Mouse (Mus musculus) heart, embryonic 10.5 days (tissue): ENCODE results near the gene Cox7a2. TPM values are rescaled to one million over a fixed set of nuclear protein-coding genes. Genes with fewer than 3 reads are reported as not detected.

Source experiments
- DNase-seq: peaks from one replicate; pipeline ENCODE4 v3.0.0-alpha.2; 2017; ENCODE audit warnings: low spot score
- H3K27ac ChIP-seq: fragments of 300-500 bp; sonication (generic); 2 replicates; pipeline ENCODE4 v1.5.1; 2016; ENCODE audit warnings: mild to moderate bottlenecking
- H3K27me3 ChIP-seq: fragments of 300-500 bp; sonication (generic); 2 replicates; pipeline ENCODE4 v1.6.1; 2016; ENCODE audit warnings: mild to moderate bottlenecking; ENCODE audit not compliant: poor library complexity, insufficient read depth, severe bottlenecking
- H3K36me3 ChIP-seq: fragments of 300-500 bp; sonication (generic); 2 replicates; pipeline ENCODE4 v1.6.1; 2016; ENCODE audit warnings: mild to moderate bottlenecking, moderate library complexity
- H3K4me1 ChIP-seq: fragments of 300-500 bp; sonication (generic); 2 replicates; pipeline ENCODE4 v1.6.1; 2016; ENCODE audit warnings: mild to moderate bottlenecking
- H3K4me3 ChIP-seq: fragments of 300-500 bp; sonication (generic); 2 replicates; pipeline ENCODE4 v1.5.1; 2016; ENCODE audit warnings: mild to moderate bottlenecking, moderate library complexity
- H3K9me3 ChIP-seq: fragments of 300-500 bp; sonication (generic); 2 replicates; pipeline ENCODE4 v1.6.1; 2016; ENCODE audit warnings: mild to moderate bottlenecking, moderate library complexity
- WGBS: fragments of 180-500 bp; shearing (Covaris S2); methylation state at CpG from one replicate; pipeline ENCODE4 v1.1.7; 2016; 5-methylcytosine and 5-hydroxymethylcytosine counted together
- polyA plus RNA-seq: library from polyadenylated mRNA; unstranded; fragments of >200 nt; fragmentation: Nextera tagmentation; extraction: Ambion mirVana; gene quantifications from 2 replicates; pipeline ENCODE4 v1.2.1, GENCODE M21; 2016

Gene Cox7a2
- polyA plus RNA-seq, 1 experiment from 2014 or later, result 869 TPM

GRCm38 (mm10) chr9:79779354-79779753 is 19.7 kb upstream of the Cox7a2 start:
- WGBS, result 78% methylated on average over 2 of the region's 2 CpGs
- DNase-seq, result no peak
- no peak overlapping the region for H3K27ac ChIP-seq
- no peaks in the 10 kb centered on the region for H3K9me3 ChIP-seq
- H3K36me3 ChIP-seq, result peaks cover 7% of the 10 kb centered on the region; the same call in 1 of the 2 replicates
- H3K4me1 ChIP-seq, result no peaks in the 10 kb centered on the region
- H3K27me3 ChIP-seq, result no peaks in the 10 kb centered on the region
- no peak overlapping the region for H3K4me3 ChIP-seq

GRCm38 (mm10) chr9:79766991-79767545 is 7.4 kb upstream of the Cox7a2 start:
- no peak for DNase-seq
- Histone ChIP-seq H3K9me3 (no peaks in the 10 kb centered on the region), H3K27me3 (no peaks in the 10 kb centered on the region), H3K27ac (no peak overlapping the region), H3K4me1 (no peaks in the 10 kb centered on the region), H3K36me3 (0 out of 2 replicates have a peak, but pooled peaks cover 3% of the 10 kb centered on the region), H3K4me3 (no peak overlapping the region)
- WGBS, result 87% methylated on average over 5 of the region's 5 CpGs

- H3K4me1 ChIP-seq, result 0 out of 2 replicates have a peak, but pooled peaks cover 1% of the 10 kb centered on the region
- H3K9me3 ChIP-seq, result no peaks in the 10 kb centered on the region
- no peak overlapping the region for H3K4me3 ChIP-seq
- H3K27ac ChIP-seq, result no peak overlapping the region
- H3K27me3 ChIP-seq, result no peaks in the 10 kb centered on the region
- DNase-seq, result no peak
- 86% methylated on average over 4 of the region's 4 CpGs for WGBS
- 0 out of 2 replicates have a peak, but pooled peaks cover 3% of the 10 kb centered on the region for H3K36me3 ChIP-seq
These were observed 5.7 kb upstream of the Cox7a2 start for GRCm38 (mm10) chr9:79765329-79765728.

GRCm38 (mm10) chr9:79762519-79762918 is 2.8 kb upstream of the Cox7a2 start:
- 80% methylated on average over 6 of the region's 6 CpGs for WGBS
- H3K4me3 ChIP-seq, result no peak overlapping the region

GRCm38 (mm10) chr9:79760076-79760475 is 398 bp upstream of the Cox7a2 start:
- Histone ChIP-seq H3K36me3 (peaks cover 28% of the 10 kb centered on the region), H3K27ac (peak overlapping the region; percentile 93), H3K9me3 (no peaks in the 10 kb centered on the region), H3K4me3 (peak overlapping the region; percentile 82), H3K27me3 (no peaks in the 10 kb centered on the region), H3K4me1 (peaks cover 17% of the 10 kb centered on the region; the same call in 1 of the 2 replicates)
- 7% methylated on average over 14 of the region's 14 CpGs for WGBS
- DNase-seq, result no peak

More at GRCm38 (mm10) chr9:79762519-79762918, 2.8 kb upstream of the Cox7a2 start:
- Histone ChIP-seq H3K9me3 (no peaks in the 10 kb centered on the region), H3K27me3 (no peaks in the 10 kb centered on the region), H3K4me1 (peaks cover 17% of the 10 kb centered on the region; the same call in 1 of the 2 replicates), H3K27ac (no peak overlapping the region), H3K36me3 (peaks cover 5% of the 10 kb centered on the region; the same call in 1 of the 2 replicates)
- DNase-seq, result no peak

- H3K4me3 ChIP-seq, result no peak overlapping the region
- H3K27me3 ChIP-seq, result no peaks in the 10 kb centered on the region
- no peaks in the 10 kb centered on the region for H3K9me3 ChIP-seq
- 94% methylated on average over 4 of the region's 4 CpGs for WGBS
- peaks cover 54% of the 10 kb centered on the region for H3K36me3 ChIP-seq
- H3K27ac ChIP-seq, result no peak overlapping the region
- H3K4me1 ChIP-seq, result peaks cover 16% of the 10 kb centered on the region; the same call in 1 of the 2 replicates
- DNase-seq, result no peak
These were observed 4.4 kb downstream of the Cox7a2 start for GRCm38 (mm10) chr9:79755311-79755710.

- DNase-seq, result no peak
- Histone ChIP-seq H3K36me3 (peaks cover 42% of the 10 kb centered on the region), H3K27ac (no peak overlapping the region), H3K9me3 (no peaks in the 10 kb centered on the region), H3K4me1 (no peaks in the 10 kb centered on the region), H3K4me3 (no peak overlapping the region), H3K27me3 (no peaks in the 10 kb centered on the region)
- 87% methylated on average over 8 of the region's 8 CpGs for WGBS
These were observed 7.8 kb downstream of the Cox7a2 start for GRCm38 (mm10) chr9:79751846-79752245.

- no peak overlapping the region for H3K27ac ChIP-seq
- no peak overlapping the region for H3K4me3 ChIP-seq
- 55% methylated on average over 7 of the region's 7 CpGs for WGBS
- H3K9me3 ChIP-seq, result no peaks in the 10 kb centered on the region
- no peak for DNase-seq
- H3K4me1 ChIP-seq, result no peaks in the 10 kb centered on the region
- peaks cover 32% of the 10 kb centered on the region for H3K36me3 ChIP-seq
- no peaks in the 10 kb centered on the region for H3K27me3 ChIP-seq
These were observed 9.0 kb downstream of the Cox7a2 start for GRCm38 (mm10) chr9:79750709-79751108.

- no peaks in the 10 kb centered on the region for H3K36me3 ChIP-seq
- DNase-seq, result no peak
- no peaks in the 10 kb centered on the region for H3K4me1 ChIP-seq
- WGBS, result 65% methylated on average over 4 of the region's 4 CpGs
- no peak overlapping the region for H3K4me3 ChIP-seq
- no peak overlapping the region for H3K27ac ChIP-seq
- H3K9me3 ChIP-seq, result no peaks in the 10 kb centered on the region
- no peaks in the 10 kb centered on the region for H3K27me3 ChIP-seq
These were observed 14.6 kb downstream of the Cox7a2 start for GRCm38 (mm10) chr9:79745036-79745435.

- H3K36me3 ChIP-seq, result no peaks in the 10 kb centered on the region
- no peaks in the 10 kb centered on the region for H3K27me3 ChIP-seq
- WGBS, result 85% methylated on average over 6 of the region's 6 CpGs
- H3K27ac ChIP-seq, result no peak overlapping the region
- DNase-seq, result no peak
- no peaks in the 10 kb centered on the region for H3K9me3 ChIP-seq
- no peak overlapping the region for H3K4me3 ChIP-seq
- no peaks in the 10 kb centered on the region for H3K4me1 ChIP-seq
These were observed 24.1 kb downstream of the Cox7a2 start for GRCm38 (mm10) chr9:79735608-79736007.

GRCm38 (mm10) chr9:79730301-79730700 is 29.4 kb downstream of the Cox7a2 start:
- H3K4me3 ChIP-seq, result no peak overlapping the region
- no peaks in the 10 kb centered on the region for H3K27me3 ChIP-seq
- H3K9me3 ChIP-seq, result no peaks in the 10 kb centered on the region
- no peak for DNase-seq
- no peaks in the 10 kb centered on the region for H3K4me1 ChIP-seq
- H3K36me3 ChIP-seq, result no peaks in the 10 kb centered on the region
- no peak overlapping the region for H3K27ac ChIP-seq
- 77% methylated on average over 5 of the region's 5 CpGs for WGBS

GRCm38 (mm10) chr9:79723090-79723489 is 36.6 kb downstream of the Cox7a2 start:
- WGBS, result 34% methylated on average over 5 of the region's 5 CpGs
- DNase-seq, result no peak
- H3K27me3 ChIP-seq, result peaks cover 28% of the 10 kb centered on the region

GRCm38 (mm10) chr9:79721056-79721455 is 38.6 kb downstream of the Cox7a2 start:
- H3K36me3 ChIP-seq, result no peaks in the 10 kb centered on the region
- no peak for DNase-seq
- no peak overlapping the region for H3K27ac ChIP-seq
- peaks cover 4% of the 10 kb centered on the region; the same call in 1 of the 2 replicates for H3K9me3 ChIP-seq
- 0 out of 2 replicates have a peak overlapping the region, but pooled peaks have one; percentile 8 for H3K4me3 ChIP-seq
- H3K27me3 ChIP-seq, result peaks cover 39% of the 10 kb centered on the region
- H3K4me1 ChIP-seq, result peaks cover 34% of the 10 kb centered on the region
- WGBS, result 13% methylated on average over 9 of the region's 9 CpGs

More at GRCm38 (mm10) chr9:79723090-79723489, 36.6 kb downstream of the Cox7a2 start:
- no peak overlapping the region for H3K4me3 ChIP-seq
- no peak overlapping the region for H3K27ac ChIP-seq
- H3K4me1 ChIP-seq, result peaks cover 23% of the 10 kb centered on the region
- H3K9me3 ChIP-seq, result peaks cover 4% of the 10 kb centered on the region; the same call in 1 of the 2 replicates
- no peaks in the 10 kb centered on the region for H3K36me3 ChIP-seq
